Mouse (Mus musculus): ENCODE measurements at regions not wholly inside any gene's neighbourhood (a gene's known extent, or its start where the extent isn't known, plus 50 kb on each side); places are given as distances from the start of the nearest gene placed in this dataset.

GRCm38 (mm10) chr9:102782926-102783850 lies 51.5 kb upstream of the Ryk start:
- DNase-seq: no peak

- peak; percentile 93 to 95 for DNase-seq
Observed at GRCm38 (mm10) chr9:102784329-102785026, 50.2 kb upstream of the Ryk start.

All from cerebellum, postnatal 10 days (tissue).